ENCODE assay signal across 16 mouse cellular contexts in the genomic region with DNA sequence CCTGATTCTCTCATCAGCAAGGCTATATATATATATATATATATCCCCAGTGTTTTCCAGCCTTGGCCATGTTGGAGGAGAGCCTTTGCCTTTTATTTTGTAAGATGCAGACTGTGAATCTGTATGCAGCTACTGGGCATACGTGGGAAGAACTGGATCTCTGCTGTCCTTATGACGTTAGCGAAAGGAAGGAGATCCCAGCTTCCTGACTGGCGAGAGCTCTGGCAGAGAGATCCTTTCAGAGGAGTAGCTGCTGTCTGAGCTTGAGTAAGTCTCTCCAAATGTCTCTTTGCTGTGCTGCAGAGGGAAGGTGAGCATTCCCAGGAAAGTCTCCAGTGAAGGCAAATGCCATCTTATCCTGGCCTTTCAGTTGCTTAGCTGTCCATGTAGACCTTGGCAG.
"Had no signal": no experiment of that assay in that cellular context is flagged by ENCODE, and none has a peak within 500 bp of the region (broad histone marks: within the 10 kb centered on the region; RNA-seq: fewer than 3 reads in every experiment).

No protein-coding gene starts in this region.

- ATAC-seq: hindbrain, embryonic 16.5 days; inflammation-experienced regulatory T-cells, adult 6 months; intestine, embryonic 15.5 days; intestine, postnatal 0 days had no signal

- DNase-seq: gastrocnemius, adult 2 months; gastrocnemius, postnatal 10 days; gastrocnemius, postnatal 25 days; heart, postnatal 10 days; heart, postnatal 4 days; kidney, adult 18-20 months; kidney, adult 8-10 months; kidney, postnatal 10 days; kidney, postnatal 25 days; kidney, postnatal 4 days; liver; liver, embryonic 13.5 days had no signal
